Mouse (Mus musculus) stomach, postnatal 0 days (tissue): Measurements from ENCODE around the gene Ccdc117.

Experiments used
- CTCF ChIP-seq: IDR thresholded peaks from 2 replicates; pipeline ENCODE4 v1.5.1; 2016; ENCODE audit warnings: antibody characterized with exemption, low read depth, mild to moderate bottlenecking, moderate library complexity
- EP300 ChIP-seq: optimal IDR thresholded peaks from 2 replicates; pipeline ENCODE3; 2016; ENCODE audit warnings: antibody characterized with exemption

DNA sequence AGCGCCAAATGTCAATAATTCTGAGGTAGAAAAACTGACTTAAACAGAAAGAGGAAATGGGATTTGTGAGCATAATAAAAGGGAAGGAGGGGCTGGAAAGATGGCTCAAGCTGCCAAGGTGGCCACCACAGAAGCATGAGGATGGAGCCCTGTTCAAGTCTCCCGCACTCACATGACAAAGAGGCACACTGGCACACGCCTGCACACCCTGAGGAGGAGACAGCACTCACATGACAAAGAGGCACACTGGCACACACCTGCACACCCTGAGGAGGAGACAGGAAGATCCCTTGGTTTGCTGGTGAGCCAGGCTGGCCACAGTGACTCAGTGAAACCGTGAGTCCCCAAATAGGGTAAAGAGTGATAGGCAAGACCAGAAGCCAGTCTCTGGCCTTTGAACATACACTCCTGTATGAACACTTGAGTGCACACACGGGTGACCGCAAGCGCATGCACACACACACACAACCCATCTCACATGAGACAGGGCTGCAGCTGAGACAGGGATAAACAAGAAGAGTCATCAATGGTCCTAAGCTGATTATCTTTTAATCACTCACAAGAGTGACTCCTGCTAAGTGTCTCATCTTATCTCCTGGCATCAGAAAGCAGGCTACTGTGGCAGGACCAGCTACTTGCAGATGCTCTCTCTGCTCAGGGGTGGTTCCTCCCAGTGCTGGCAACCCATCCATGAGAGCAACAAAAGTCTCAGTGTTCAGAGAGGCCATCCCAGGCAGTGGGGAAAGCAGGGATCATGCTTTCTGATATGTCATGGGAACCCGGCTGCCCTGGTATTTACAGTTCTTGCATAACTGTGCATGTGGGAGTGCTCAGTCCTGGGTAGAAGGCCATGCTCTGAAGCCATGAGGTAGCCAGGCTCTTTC lies 32.5 kb downstream of the Ccdc117 start:
- TF ChIP-seq CTCF, result no peak
- no peak for TF ChIP-seq EP300
